Mouse (Mus musculus): ENCODE results near the gene Ovol3. TPM values are rescaled to one million over a fixed set of nuclear protein-coding genes. Genes with fewer than 3 reads are reported as not detected.

Ovol3 gene
- total and polyA plus RNA-seq, 2 experiments, result 0.94 TPM; not detected in 1

DNA sequence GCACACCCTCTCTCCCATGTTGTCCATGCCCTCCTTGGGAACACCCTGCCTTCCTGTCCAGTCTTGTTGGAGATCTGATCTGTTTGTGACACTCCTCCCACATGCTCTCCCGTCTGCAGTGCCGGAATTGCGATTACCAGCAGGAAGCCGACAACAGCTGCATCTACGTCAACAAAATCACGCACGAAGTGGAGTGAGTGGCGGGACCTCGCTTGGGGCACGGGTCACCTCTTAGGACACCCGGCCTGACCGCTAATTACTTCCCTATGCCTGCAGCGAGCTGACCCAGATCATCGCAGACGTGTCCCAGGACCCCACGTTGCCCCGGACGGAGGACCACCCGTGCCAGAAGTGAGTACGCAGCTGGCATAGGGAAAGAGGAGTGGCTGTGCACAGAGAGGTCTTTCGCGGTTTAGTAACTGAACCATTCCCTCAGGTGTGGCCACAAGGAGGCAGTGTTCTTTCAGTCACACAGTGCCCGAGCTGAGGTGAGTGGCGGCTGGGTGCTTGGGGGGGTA, 2.8 kb downstream of the Ovol3 start:
- WGBS, result 2% methylated on average over 24 of the region's 24 CpGs
- Histone ChIP-seq H3K27me3 (ENCODE audit: control insufficient read depth, insufficient read depth, low read length) (no peaks in the 10 kb centered on the region), H3K9ac (ENCODE audit: low read depth, low read length) (peak overlapping the region; percentile 80), H3K4me1 (ENCODE audit: control insufficient read depth, insufficient read depth, low read length) (peaks cover 13% of the 10 kb centered on the region), H3K36me3 (ENCODE audit: control insufficient read depth, insufficient read depth, low read length) (no peaks in the 10 kb centered on the region; the same call in 1 of the 2 replicates), H3K79me2 (ENCODE audit: control insufficient read depth, insufficient read depth, low read length) (no peaks in the 10 kb centered on the region), H3K27ac (replicated peaks; ENCODE audit: insufficient read depth, low read depth, low read length) (peak overlapping the region; percentile 77), H3K4me3 (ENCODE audit: insufficient read depth, low read depth, low read length) (peak overlapping the region; percentile 67)
- peak; percentile 76 for DNase-seq (ENCODE audit: extremely low read depth, low read depth, low spot score)
- no peak for TF ChIP-seq POLR2A (IDR thresholded peaks at IDR 0.05; ENCODE audit: extremely low read depth, insufficient read depth, low read length)
- peak; percentile 74 for TF ChIP-seq CTCF (IDR thresholded peaks at IDR 0.05; ENCODE audit: low read depth, low read length)

DNA sequence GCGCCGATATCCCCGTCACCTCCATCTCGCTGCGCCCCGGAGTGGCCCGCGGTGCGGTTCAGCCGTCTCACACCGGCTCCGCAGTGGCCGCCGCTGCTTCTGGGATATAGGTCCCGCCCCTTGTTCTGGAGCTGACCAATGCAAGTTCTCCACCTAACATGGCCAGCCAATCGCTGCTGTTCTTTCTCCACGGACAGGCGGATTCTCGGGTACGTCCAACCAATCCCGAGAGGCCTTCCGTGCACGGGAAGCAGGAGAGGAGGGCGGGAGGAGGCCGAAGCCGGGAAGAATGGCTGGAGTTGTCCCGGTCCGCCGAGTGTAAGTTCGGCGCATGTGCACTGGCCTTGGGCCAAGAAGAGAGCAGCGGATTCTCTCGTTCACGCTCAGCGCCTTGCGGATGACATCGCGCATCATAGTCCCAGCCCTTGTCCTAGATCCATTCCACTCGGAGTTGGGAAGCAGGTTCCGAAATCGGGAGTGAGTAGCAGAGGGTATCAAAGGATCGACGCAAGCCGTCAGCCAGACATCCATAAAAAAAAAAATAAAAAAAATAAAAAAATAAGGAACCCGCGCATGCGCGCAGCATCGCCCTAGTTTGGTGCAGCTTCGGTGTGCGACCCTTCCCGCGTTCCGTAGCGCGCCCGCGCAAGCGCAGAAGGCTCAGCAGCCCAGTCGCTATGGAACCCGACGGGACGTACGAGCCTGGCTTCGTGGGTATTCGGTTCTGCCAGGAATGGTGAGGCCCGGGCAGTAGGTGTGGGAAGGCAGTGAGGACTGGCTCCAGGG, 3.7 kb downstream of the Ovol3 start, which contains the start of the genes Polr2i and Tbcb:
TSS of gene Polr2i (plus strand) at position 280 of the 786 bp plus-strand sequence.
TSS of gene Tbcb (minus strand) at position 604 of the 786 bp plus-strand sequence.
- no peak for TF ChIP-seq CTCF (IDR thresholded peaks at IDR 0.05; ENCODE audit: low read depth, low read length)
- peak; percentile 67 for TF ChIP-seq POLR2A (IDR thresholded peaks at IDR 0.05; ENCODE audit: extremely low read depth, insufficient read depth, low read length)
- H3K9ac ChIP-seq (ENCODE audit: low read depth, low read length), result peak within 1 kb of the TSS; percentile 80
- H3K4me1 ChIP-seq (ENCODE audit: control insufficient read depth, insufficient read depth, low read length), result peaks cover 13% of the 10 kb centered on the region
- no peaks in the 10 kb centered on the region; the same call in 1 of the 2 replicates for H3K36me3 ChIP-seq (ENCODE audit: control insufficient read depth, insufficient read depth, low read length)
- H3K79me2 ChIP-seq (ENCODE audit: control insufficient read depth, insufficient read depth, low read length), result no peaks in the 10 kb centered on the region
- peak within 1 kb of the TSS; percentile 73 for H3K4me3 ChIP-seq (ENCODE audit: insufficient read depth, low read depth, low read length)
- WGBS, result under 1% methylated on average over 67 of the region's 67 CpGs
- peak within 1 kb of the TSS; percentile 78 for H3K27ac ChIP-seq (replicated peaks; ENCODE audit: insufficient read depth, low read depth, low read length)
- no peaks in the 10 kb centered on the region for H3K27me3 ChIP-seq (ENCODE audit: control insufficient read depth, insufficient read depth, low read length)
- peak; percentile 98 for DNase-seq (ENCODE audit: extremely low read depth, low read depth, low spot score)

DNA sequence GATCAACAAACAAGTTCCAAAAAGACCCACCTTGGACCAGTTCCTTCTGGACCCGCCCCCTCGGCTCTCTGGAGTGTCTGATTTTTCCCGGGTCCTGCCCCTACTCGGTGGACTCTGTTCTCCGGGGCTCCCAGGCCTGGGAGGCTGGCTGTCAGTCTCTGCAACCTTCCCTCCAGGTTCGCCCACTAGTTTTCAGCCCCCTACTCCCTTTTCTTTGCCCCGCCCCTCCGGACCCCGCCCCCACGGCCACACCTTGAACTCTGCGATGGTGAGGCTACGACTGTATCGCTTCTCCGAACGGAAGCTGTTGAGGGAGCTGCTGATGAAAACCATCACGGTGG, 4.2 kb downstream of the Ovol3 start:
- WGBS, result 2% methylated on average over 16 of the region's 16 CpGs

DNA sequence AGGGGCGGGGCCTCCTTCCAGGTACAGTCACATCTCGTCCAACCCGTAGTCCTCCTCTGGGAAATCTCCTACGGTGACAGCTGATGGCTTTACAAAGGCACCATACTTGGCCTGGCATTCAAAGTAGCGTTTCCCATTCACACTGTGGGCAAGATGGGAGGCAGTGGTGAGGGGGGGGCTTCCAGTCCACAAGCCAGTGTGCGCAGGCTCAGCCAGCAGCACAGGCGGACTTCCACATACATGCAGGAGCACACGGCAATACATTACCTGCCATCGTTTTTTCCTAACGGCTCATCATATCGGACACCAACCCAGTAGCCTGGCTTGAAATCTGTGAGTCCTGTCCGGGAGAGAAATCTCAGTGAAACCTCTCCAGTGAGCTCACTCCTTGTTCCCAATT, 11.3 kb downstream of the Ovol3 start:
- H3K27me3 ChIP-seq (ENCODE audit: control insufficient read depth, insufficient read depth, low read length), result no peaks in the 10 kb centered on the region
- TF ChIP-seq CTCF (IDR thresholded peaks at IDR 0.05; ENCODE audit: low read depth, low read length) (no peak), POLR2A (IDR thresholded peaks at IDR 0.05; ENCODE audit: extremely low read depth, insufficient read depth, low read length) (no peak)
- DNase-seq (ENCODE audit: extremely low read depth, low read depth, low spot score), result no peak
- no peak overlapping the region for H3K27ac ChIP-seq (replicated peaks; ENCODE audit: insufficient read depth, low read depth, low read length)
- no peak overlapping the region for H3K4me3 ChIP-seq (ENCODE audit: insufficient read depth, low read depth, low read length)
- peaks cover 2% of the 10 kb centered on the region; the same call in 1 of the 2 replicates for H3K4me1 ChIP-seq (ENCODE audit: control insufficient read depth, insufficient read depth, low read length)
- 94% methylated on average over 12 of the region's 12 CpGs for WGBS
- no peak overlapping the region for H3K9ac ChIP-seq (ENCODE audit: low read depth, low read length)
- no peaks in the 10 kb centered on the region for H3K79me2 ChIP-seq (ENCODE audit: control insufficient read depth, insufficient read depth, low read length)
- H3K36me3 ChIP-seq (ENCODE audit: control insufficient read depth, insufficient read depth, low read length), result peaks cover 13% of the 10 kb centered on the region

More for the DNA sequence above, 4.2 kb downstream of the Ovol3 start:
- Histone ChIP-seq H3K27me3 (ENCODE audit: control insufficient read depth, insufficient read depth, low read length) (no peaks in the 10 kb centered on the region), H3K4me1 (ENCODE audit: control insufficient read depth, insufficient read depth, low read length) (peaks cover 13% of the 10 kb centered on the region), H3K27ac (replicated peaks; ENCODE audit: insufficient read depth, low read depth, low read length) (no peak overlapping the region), H3K36me3 (ENCODE audit: control insufficient read depth, insufficient read depth, low read length) (no peaks in the 10 kb centered on the region; the same call in 1 of the 2 replicates), H3K9ac (ENCODE audit: low read depth, low read length) (peak overlapping the region; percentile 61), H3K4me3 (ENCODE audit: insufficient read depth, low read depth, low read length) (peak overlapping the region; percentile 73), H3K79me2 (ENCODE audit: control insufficient read depth, insufficient read depth, low read length) (no peaks in the 10 kb centered on the region)
- DNase-seq (ENCODE audit: extremely low read depth, low read depth, low spot score), result no peak
- TF ChIP-seq POLR2A (IDR thresholded peaks at IDR 0.05; ENCODE audit: extremely low read depth, insufficient read depth, low read length) (no peak), CTCF (IDR thresholded peaks at IDR 0.05; ENCODE audit: low read depth, low read length) (no peak)

DNA sequence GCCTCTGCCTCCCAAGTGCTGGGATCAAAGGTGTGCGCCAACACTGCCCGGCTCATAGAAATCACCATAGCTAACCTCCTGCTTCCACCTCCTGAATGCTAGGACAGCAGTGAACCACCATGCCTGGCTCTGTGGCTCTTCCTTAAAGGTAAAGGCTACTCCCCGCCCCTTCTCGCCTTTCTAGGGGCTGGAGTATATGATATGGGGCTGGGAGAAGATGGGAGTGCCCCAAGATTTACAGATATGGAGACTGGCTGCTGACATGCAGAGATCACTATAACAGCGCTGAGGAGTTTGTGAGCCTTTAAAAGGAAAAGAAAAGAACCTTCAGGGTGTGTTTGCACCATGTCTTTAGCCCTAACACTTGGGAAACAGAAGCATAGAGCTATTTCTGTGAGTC, 13.3 kb downstream of the Ovol3 start:
- H3K27ac ChIP-seq (replicated peaks; ENCODE audit: insufficient read depth, low read depth, low read length), result no peak overlapping the region
- H3K4me3 ChIP-seq (ENCODE audit: insufficient read depth, low read depth, low read length), result no peak overlapping the region
- WGBS, result 94% methylated on average over 5 of the region's 5 CpGs
- H3K4me1 ChIP-seq (ENCODE audit: control insufficient read depth, insufficient read depth, low read length), result peaks cover 3% of the 10 kb centered on the region; the same call in 1 of the 2 replicates
- TF ChIP-seq POLR2A (IDR thresholded peaks at IDR 0.05; ENCODE audit: extremely low read depth, insufficient read depth, low read length) (no peak), CTCF (IDR thresholded peaks at IDR 0.05; ENCODE audit: low read depth, low read length) (no peak)
- H3K79me2 ChIP-seq (ENCODE audit: control insufficient read depth, insufficient read depth, low read length), result no peaks in the 10 kb centered on the region
- no peak overlapping the region for H3K9ac ChIP-seq (ENCODE audit: low read depth, low read length)
- DNase-seq (ENCODE audit: extremely low read depth, low read depth, low spot score), result no peak
- H3K36me3 ChIP-seq (ENCODE audit: control insufficient read depth, insufficient read depth, low read length), result peaks cover 13% of the 10 kb centered on the region
- H3K27me3 ChIP-seq (ENCODE audit: control insufficient read depth, insufficient read depth, low read length), result no peaks in the 10 kb centered on the region

All from liver, adult 2 months (tissue).